Mouse (Mus musculus): ENCODE measurements around the gene Ppm1m. TPM values are rescaled to one million over a fixed set of nuclear protein-coding genes. Genes with fewer than 3 reads are reported as not detected.

Ppm1m gene
- polyA plus RNA-seq, 1 experiment from 2014 or later: 16.9 TPM

DNA sequence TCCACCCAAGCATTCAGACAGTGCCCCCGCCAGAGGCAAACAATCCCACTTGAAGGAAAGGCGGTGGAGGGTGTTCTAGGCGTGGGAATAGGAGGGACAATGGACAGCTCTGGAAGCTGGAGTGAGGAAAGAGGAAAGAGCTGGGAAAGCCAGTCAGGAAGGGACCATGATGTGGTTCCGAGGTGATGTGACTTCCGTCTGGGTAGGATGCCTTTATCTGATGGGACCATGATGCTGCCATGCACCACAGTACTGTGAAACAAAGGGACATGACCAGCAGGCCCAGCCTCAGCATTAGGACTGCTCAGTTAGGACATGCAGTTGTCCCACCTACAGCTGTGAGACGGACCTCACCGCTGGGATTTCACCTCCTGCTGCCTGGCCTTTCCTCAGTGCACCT is 31.7 kb upstream of the Ppm1m start:
- H3K4me3 ChIP-seq (replicated peaks): no peak overlapping the region
- H3K4me2 ChIP-seq: no peak overlapping the region
- peaks cover 4% of the 10 kb centered on the region for H3K4me1 ChIP-seq
- no peak overlapping the region for H3K9ac ChIP-seq (replicated peaks)
- H3K36me3 ChIP-seq: peaks cover 42% of the 10 kb centered on the region
- H3K27me3 ChIP-seq (replicated peaks): no peaks in the 10 kb centered on the region
- ATAC-seq (ENCODE audit: low FRiP score): no peak
- WGBS: 88% methylated on average over 7 of the region's 7 CpGs
- no peak overlapping the region for H3K27ac ChIP-seq (replicated peaks)
- no peaks in the 10 kb centered on the region for H3K9me3 ChIP-seq (replicated peaks)

DNA sequence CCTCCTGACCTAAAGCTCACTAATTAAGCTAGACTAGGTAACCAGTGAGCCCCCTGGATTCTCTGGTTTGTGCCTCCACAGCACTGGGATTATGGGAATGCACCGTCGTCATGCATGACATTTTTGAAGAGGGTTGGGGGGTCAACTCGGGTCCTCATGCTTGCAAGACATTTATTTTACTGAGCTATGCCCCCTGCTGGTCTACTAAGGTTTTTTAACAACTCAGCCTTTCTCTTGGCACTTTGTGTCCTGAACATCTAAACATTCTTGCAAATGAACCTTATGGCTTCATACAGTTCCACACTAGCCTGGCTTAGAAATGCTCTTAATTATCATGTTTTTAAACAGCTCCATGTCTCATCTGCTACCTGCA is 31.2 kb upstream of the Ppm1m start:
- WGBS: 65% methylated on average over 3 of the region's 3 CpGs
- H3K4me1 ChIP-seq: peaks cover 9% of the 10 kb centered on the region
- no peak overlapping the region for H3K4me2 ChIP-seq
- no peak overlapping the region for H3K9ac ChIP-seq (replicated peaks)
- no peaks in the 10 kb centered on the region for H3K9me3 ChIP-seq (replicated peaks)
- H3K27me3 ChIP-seq (replicated peaks): no peaks in the 10 kb centered on the region
- H3K27ac ChIP-seq (replicated peaks): no peak overlapping the region
- ATAC-seq (ENCODE audit: low FRiP score): no peak
- no peak overlapping the region for H3K4me3 ChIP-seq (replicated peaks)
- H3K36me3 ChIP-seq: peaks cover 37% of the 10 kb centered on the region

GRCm38 (mm10) chr9:106230051-106230733 is 30.6 kb upstream of the Ppm1m start:
- WGBS: 84% methylated on average over 9 of the region's 9 CpGs

GRCm38 (mm10) chr9:106227790-106228429 is 28.4 kb upstream of the Ppm1m start:
- no peak overlapping the region for H3K27ac ChIP-seq (replicated peaks)
- ATAC-seq (ENCODE audit: low FRiP score): no peak
- no peaks in the 10 kb centered on the region for H3K9me3 ChIP-seq (replicated peaks)
- H3K4me1 ChIP-seq: peaks cover 11% of the 10 kb centered on the region
- peaks cover 9% of the 10 kb centered on the region; the same call in 1 of the 2 replicates for H3K36me3 ChIP-seq
- no peak overlapping the region for H3K4me3 ChIP-seq (replicated peaks)
- no peak overlapping the region for H3K4me2 ChIP-seq
- H3K27me3 ChIP-seq (replicated peaks): peaks cover 9% of the 10 kb centered on the region; the same call in 1 of the 2 replicates
- WGBS: 77% methylated on average over 8 of the region's 8 CpGs
- no peak overlapping the region for H3K9ac ChIP-seq (replicated peaks)

More at GRCm38 (mm10) chr9:106230051-106230733, 30.6 kb upstream of the Ppm1m start:
- peaks cover 11% of the 10 kb centered on the region for H3K4me1 ChIP-seq
- 0 out of 2 replicates have a peak, but pooled peaks cover 3% of the 10 kb centered on the region for H3K27me3 ChIP-seq (replicated peaks)
- H3K9ac ChIP-seq (replicated peaks): no peak overlapping the region
- no peak overlapping the region for H3K4me3 ChIP-seq (replicated peaks)
- H3K27ac ChIP-seq (replicated peaks): no peak overlapping the region
- H3K36me3 ChIP-seq: peaks cover 32% of the 10 kb centered on the region
- H3K9me3 ChIP-seq (replicated peaks): no peaks in the 10 kb centered on the region
- ATAC-seq (ENCODE audit: low FRiP score): no peak
- H3K4me2 ChIP-seq: no peak overlapping the region

GRCm38 (mm10) chr9:106226151-106226682 is 26.7 kb upstream of the Ppm1m start:
- Histone ChIP-seq H3K27ac (replicated peaks) (0 out of 2 replicates have a peak overlapping the region, but pooled peaks have one; percentile 56), H3K4me3 (replicated peaks) (peak overlapping the region; percentile 36), H3K9ac (replicated peaks) (peak overlapping the region; percentile 49), H3K27me3 (replicated peaks) (peaks cover 9% of the 10 kb centered on the region; the same call in 1 of the 2 replicates), H3K4me1 (peaks cover 11% of the 10 kb centered on the region), H3K4me2 (peak overlapping the region; percentile 74), H3K9me3 (replicated peaks) (no peaks in the 10 kb centered on the region), H3K36me3 (no peaks in the 10 kb centered on the region)
- WGBS: 4% methylated on average over 34 of the region's 34 CpGs
- ATAC-seq (ENCODE audit: low FRiP score): peak; percentile 85

GRCm38 (mm10) chr9:106225469-106226150 is 26.1 kb upstream of the Ppm1m start:
- ATAC-seq (ENCODE audit: low FRiP score): no peak
- H3K36me3 ChIP-seq: no peaks in the 10 kb centered on the region
- 0 out of 2 replicates have a peak overlapping the region, but pooled peaks have one; percentile 56 for H3K27ac ChIP-seq (replicated peaks)
- peak overlapping the region; percentile 36 for H3K4me3 ChIP-seq (replicated peaks)
- peak overlapping the region; percentile 74 for H3K4me2 ChIP-seq
- H3K9me3 ChIP-seq (replicated peaks): no peaks in the 10 kb centered on the region
- peak overlapping the region; percentile 49 for H3K9ac ChIP-seq (replicated peaks)
- peaks cover 9% of the 10 kb centered on the region; the same call in 1 of the 2 replicates for H3K27me3 ChIP-seq (replicated peaks)
- H3K4me1 ChIP-seq: peaks cover 11% of the 10 kb centered on the region
- 60% methylated on average over 24 of the region's 24 CpGs for WGBS

GRCm38 (mm10) chr9:106222994-106223393 is 23.4 kb upstream of the Ppm1m start:
- peaks cover 9% of the 10 kb centered on the region; the same call in 1 of the 2 replicates for H3K27me3 ChIP-seq (replicated peaks)
- no peak overlapping the region for H3K9ac ChIP-seq (replicated peaks)
- no peaks in the 10 kb centered on the region for H3K36me3 ChIP-seq
- H3K4me1 ChIP-seq: peaks cover 11% of the 10 kb centered on the region
- no peak for ATAC-seq (ENCODE audit: low FRiP score)
- H3K4me3 ChIP-seq (replicated peaks): no peak overlapping the region
- H3K27ac ChIP-seq (replicated peaks): no peak overlapping the region
- no peak overlapping the region for H3K4me2 ChIP-seq
- no peaks in the 10 kb centered on the region for H3K9me3 ChIP-seq (replicated peaks)
- WGBS: 91% methylated on average over 4 of the region's 4 CpGs

GRCm38 (mm10) chr9:106222261-106222851 is 22.8 kb upstream of the Ppm1m start, which contains the start of gene Tlr9:
Gene Tlr9, plus strand, starts transcription at chr9:106222598.
- Histone ChIP-seq H3K27me3 (replicated peaks) (peaks cover 9% of the 10 kb centered on the region; the same call in 1 of the 2 replicates), H3K9ac (replicated peaks) (no peak within 1 kb of the TSS), H3K36me3 (no peaks in the 10 kb centered on the region), H3K9me3 (replicated peaks) (no peaks in the 10 kb centered on the region), H3K27ac (replicated peaks) (no peak within 1 kb of the TSS), H3K4me2 (no peak within 1 kb of the TSS), H3K4me3 (replicated peaks) (no peak within 1 kb of the TSS), H3K4me1 (peaks cover 11% of the 10 kb centered on the region)
- 62% methylated on average over 4 of the region's 4 CpGs for WGBS
- no peak for ATAC-seq (ENCODE audit: low FRiP score)

- Histone ChIP-seq H3K9ac (replicated peaks) (no peak overlapping the region), H3K4me3 (replicated peaks) (no peak overlapping the region), H3K27ac (replicated peaks) (no peak overlapping the region), H3K9me3 (replicated peaks) (no peaks in the 10 kb centered on the region), H3K27me3 (replicated peaks) (peaks cover 9% of the 10 kb centered on the region; the same call in 1 of the 2 replicates), H3K4me1 (peaks cover 4% of the 10 kb centered on the region), H3K36me3 (0 out of 2 replicates have a peak, but pooled peaks cover 3% of the 10 kb centered on the region), H3K4me2 (no peak overlapping the region)
- no peak for ATAC-seq (ENCODE audit: low FRiP score)
- whole genome bisulfite sequencing: 72% methylated on average over 8 of the region's 8 CpGs
Measured at GRCm38 (mm10) chr9:106220894-106221523, 21.5 kb upstream of the Ppm1m start.

- Histone ChIP-seq H3K9ac (replicated peaks) (no peak overlapping the region), H3K4me1 (peaks cover 4% of the 10 kb centered on the region), H3K36me3 (peaks cover 37% of the 10 kb centered on the region), H3K9me3 (replicated peaks) (no peaks in the 10 kb centered on the region), H3K27me3 (replicated peaks) (no peaks in the 10 kb centered on the region), H3K4me2 (no peak overlapping the region), H3K4me3 (replicated peaks) (no peak overlapping the region), H3K27ac (replicated peaks) (no peak overlapping the region)
- no peak for ATAC-seq (ENCODE audit: low FRiP score)
- 89% methylated on average over 7 of the region's 7 CpGs for WGBS
Measured at GRCm38 (mm10) chr9:106216971-106217370, 17.4 kb upstream of the Ppm1m start.

Data from neural tube, embryonic 15.5 days (tissue).